Mouse (Mus musculus) adrenal gland, adult 18-20 months (tissue): ENCODE data around the gene Npc1l1. TPM values are rescaled to one million over a fixed set of nuclear protein-coding genes. Genes with fewer than 3 reads are reported as not detected.

ENCODE experiments used
- DNase-seq, 2 experiments: peaks; one replicate each; pipeline ENCODE4 v3.0.0; 2021 to 2022; ENCODE audit warnings: low spot score in 2 of 2
- total RNA-seq, 2 experiments: library from RNA; stranded (reverse); gene quantifications; 1 replicate in 1 of 2; 2 replicates in 1 of 2; pipeline ENCODE4 v1.2.3; 2021

The Npc1l1 gene
- total RNA-seq, 2 experiments from 2014 or later = 0.06 TPM; not detected in 1

GRCm38 (mm10) chr11:6164781-6165180 is 65.2 kb downstream of the Npc1l1 start:
- DNase-seq = no peak

- no peak for DNase-seq
These were observed 66.2 kb downstream of the Npc1l1 start for GRCm38 (mm10) chr11:6163706-6164105.

GRCm38 (mm10) chr11:6163062-6163461 is 66.9 kb downstream of the Npc1l1 start:
- no peak for DNase-seq

GRCm38 (mm10) chr11:6161549-6161948 is 68.4 kb downstream of the Npc1l1 start:
- no peak for DNase-seq

Other genes with a start within 250 kb of the Npc1l1 start
- gene Camk2b, start 163.8 kb downstream of the Npc1l1 start, total RNA-seq = 10 to 100 TPM; 11.5 to 16.9 TPM
- under 1 TPM in 1 of 2 experiments, not detected in 1; 0.42 TPM for gene A730071L15Rik, start 30.1 kb downstream of the Npc1l1 start, total RNA-seq
- gene Nudcd3, start 29.7 kb downstream of the Npc1l1 start, total RNA-seq = 10 to 100 TPM; 54.9 to 64.9 TPM
- gene Ddx56, start 37.6 kb upstream of the Npc1l1 start, total RNA-seq = 10 to 100 TPM; 48.2 to 52.5 TPM
- gene Tmed4, start 44.7 kb upstream of the Npc1l1 start, total RNA-seq = 100 to 1,000 TPM; 107 to 112 TPM
- 100 to 1,000 TPM; 633 to 799 TPM for gene Ogdh, start 61.5 kb upstream of the Npc1l1 start, total RNA-seq
- gene Zmiz2, start 158.9 kb upstream of the Npc1l1 start, total RNA-seq = 10 to 100 TPM; 48.8 to 51.2 TPM
- 1,000 to 10,000 TPM; 1,645 to 1,705 TPM for gene Ppia, start 185.3 kb upstream of the Npc1l1 start, total RNA-seq
- gene H2afv, start 214.3 kb upstream of the Npc1l1 start, total RNA-seq = 10 to 100 TPM; 46.1 to 49.3 TPM
- gene Purb, start 245.8 kb upstream of the Npc1l1 start, total RNA-seq = 10 to 100 TPM; 61.3 to 65.6 TPM